Mouse (Mus musculus): ENCODE measurements around the gene Cyp4a14.
"Not testable (repeated sequence)": the region's sequence is repeated elsewhere in the genome, so short reads cannot be mapped to it uniquely, and the experiment has no call there.

The Cyp4a14 gene

GRCm38 (mm10) chr4:115496001-115496400 is at the start of gene Cyp4a14:
Gene Cyp4a14, minus strand, starts transcription at chr4:115496142.
- DNase-seq (ENCODE audit: low read depth, low spot score): no peak
- no peaks in the 10 kb centered on the region for H3K36me3 ChIP-seq (ENCODE audit: control insufficient read depth, insufficient read depth, low read length, poor library complexity, severe bottlenecking)
- H3K27me3 ChIP-seq (ENCODE audit: control insufficient read depth, insufficient read depth, low read length, poor library complexity, severe bottlenecking): no peaks in the 10 kb centered on the region

GRCm38 (mm10) chr4:115545101-115545500 is 49.2 kb upstream of the Cyp4a14 start:
- DNase-seq (ENCODE audit: low read depth, low spot score): no peak
- no peaks in the 10 kb centered on the region for H3K36me3 ChIP-seq (ENCODE audit: control insufficient read depth, insufficient read depth, low read length, poor library complexity, severe bottlenecking)
- H3K27me3 ChIP-seq (ENCODE audit: control insufficient read depth, insufficient read depth, low read length, poor library complexity, severe bottlenecking): no peaks in the 10 kb centered on the region

- Histone ChIP-seq H3K27me3 (ENCODE audit: control insufficient read depth, insufficient read depth, low read length, poor library complexity, severe bottlenecking) (no peaks in the 10 kb centered on the region), H3K36me3 (ENCODE audit: control insufficient read depth, insufficient read depth, low read length, poor library complexity, severe bottlenecking) (no peaks in the 10 kb centered on the region)
- DNase-seq (ENCODE audit: low read depth, low spot score): no peak
Observed at GRCm38 (mm10) chr4:115521766-115522165, 25.8 kb upstream of the Cyp4a14 start.

- no peaks in the 10 kb centered on the region for H3K36me3 ChIP-seq (ENCODE audit: control insufficient read depth, insufficient read depth, low read length, poor library complexity, severe bottlenecking)
Observed at GRCm38 (mm10) chr4:115519444-115519843, 23.5 kb upstream of the Cyp4a14 start.

GRCm38 (mm10) chr4:115518000-115518399 is 22.1 kb upstream of the Cyp4a14 start, which contains the start of gene Cyp4a10:
Gene Cyp4a10, plus strand, starts transcription at chr4:115518264.
- not testable (repeated sequence) for DNase-seq (ENCODE audit: low read depth, low spot score); H3K27me3 ChIP-seq (ENCODE audit: control insufficient read depth, insufficient read depth, low read length, poor library complexity, severe bottlenecking); H3K36me3 ChIP-seq (ENCODE audit: control insufficient read depth, insufficient read depth, low read length, poor library complexity, severe bottlenecking)

More at GRCm38 (mm10) chr4:115519444-115519843, 23.5 kb upstream of the Cyp4a14 start:
- no peak for DNase-seq (ENCODE audit: low read depth, low spot score)
- no peaks in the 10 kb centered on the region for H3K27me3 ChIP-seq (ENCODE audit: control insufficient read depth, insufficient read depth, low read length, poor library complexity, severe bottlenecking)

GRCm38 (mm10) chr4:115513964-115514363 is 18.0 kb upstream of the Cyp4a14 start:
- not testable (repeated sequence) for H3K27me3 ChIP-seq (ENCODE audit: control insufficient read depth, insufficient read depth, low read length, poor library complexity, severe bottlenecking); H3K36me3 ChIP-seq (ENCODE audit: control insufficient read depth, insufficient read depth, low read length, poor library complexity, severe bottlenecking); DNase-seq (ENCODE audit: low read depth, low spot score)

- H3K36me3 ChIP-seq (ENCODE audit: control insufficient read depth, insufficient read depth, low read length, poor library complexity, severe bottlenecking): no peaks in the 10 kb centered on the region
- no peak for DNase-seq (ENCODE audit: low read depth, low spot score)
- H3K27me3 ChIP-seq (ENCODE audit: control insufficient read depth, insufficient read depth, low read length, poor library complexity, severe bottlenecking): no peaks in the 10 kb centered on the region
Observed at GRCm38 (mm10) chr4:115497466-115497865, 1.5 kb upstream of the Cyp4a14 start.

- no peak for DNase-seq (ENCODE audit: low read depth, low spot score)
- Histone ChIP-seq H3K27me3 (ENCODE audit: control insufficient read depth, insufficient read depth, low read length, poor library complexity, severe bottlenecking) (no peaks in the 10 kb centered on the region), H3K36me3 (ENCODE audit: control insufficient read depth, insufficient read depth, low read length, poor library complexity, severe bottlenecking) (no peaks in the 10 kb centered on the region)
Observed at GRCm38 (mm10) chr4:115481006-115481652, 14.8 kb downstream of the Cyp4a14 start.

- not testable (repeated sequence) for H3K27me3 ChIP-seq (ENCODE audit: control insufficient read depth, insufficient read depth, low read length, poor library complexity, severe bottlenecking); H3K36me3 ChIP-seq (ENCODE audit: control insufficient read depth, insufficient read depth, low read length, poor library complexity, severe bottlenecking)
- DNase-seq (ENCODE audit: low read depth, low spot score): peak; percentile 5
Observed at GRCm38 (mm10) chr4:115476051-115476450, 19.9 kb downstream of the Cyp4a14 start.

- not testable (repeated sequence) for H3K27me3 ChIP-seq (ENCODE audit: control insufficient read depth, insufficient read depth, low read length, poor library complexity, severe bottlenecking); DNase-seq (ENCODE audit: low read depth, low spot score); H3K36me3 ChIP-seq (ENCODE audit: control insufficient read depth, insufficient read depth, low read length, poor library complexity, severe bottlenecking)
Observed at GRCm38 (mm10) chr4:115473585-115473984, 22.4 kb downstream of the Cyp4a14 start.

GRCm38 (mm10) chr4:115452304-115452703 is 43.6 kb downstream of the Cyp4a14 start, which contains the start of gene Cyp4a30b:
Gene Cyp4a30b, plus strand, starts transcription at chr4:115452604.
- Histone ChIP-seq H3K27me3 (ENCODE audit: control insufficient read depth, insufficient read depth, low read length, poor library complexity, severe bottlenecking) (no peaks in the 10 kb centered on the region), H3K36me3 (ENCODE audit: control insufficient read depth, insufficient read depth, low read length, poor library complexity, severe bottlenecking) (no peaks in the 10 kb centered on the region)
- no peak for DNase-seq (ENCODE audit: low read depth, low spot score)

- Histone ChIP-seq H3K27me3 (ENCODE audit: control insufficient read depth, insufficient read depth, low read length, poor library complexity, severe bottlenecking) (no peaks in the 10 kb centered on the region), H3K36me3 (ENCODE audit: control insufficient read depth, insufficient read depth, low read length, poor library complexity, severe bottlenecking) (no peaks in the 10 kb centered on the region)
- DNase-seq (ENCODE audit: low read depth, low spot score): no peak
Observed at GRCm38 (mm10) chr4:115450577-115451137, 45.3 kb downstream of the Cyp4a14 start.

All from splenic B cell, adult 2 months (primary cell).